Mouse (Mus musculus) left cerebral cortex, postnatal 14 days (tissue): Measurements from ENCODE around the gene Zfp536. TPM values are rescaled to one million over a fixed set of nuclear protein-coding genes. Genes with fewer than 3 reads are reported as not detected.

Experiments
- DNase-seq, 2 experiments: peaks; one replicate each; pipeline ENCODE4 v3.0.0; 2021 to 2022; ENCODE audit warnings: low spot score in 2 of 2, mixed read lengths in 1 of 2
- intact Hi-C: fragments of 180-260 bp; cut with DNase I; formaldehyde crosslinking; loops from one replicate; pipeline ENCODE4 v1.15.1; 2025
- total RNA-seq, 2 experiments: library from RNA; stranded (reverse); gene quantifications; 2 replicates each; pipeline ENCODE4 v1.2.3; 2021

Zfp536 gene
- total RNA-seq, 2 experiments from 2014 or later, result 28.7 to 30.0 TPM

DNA sequence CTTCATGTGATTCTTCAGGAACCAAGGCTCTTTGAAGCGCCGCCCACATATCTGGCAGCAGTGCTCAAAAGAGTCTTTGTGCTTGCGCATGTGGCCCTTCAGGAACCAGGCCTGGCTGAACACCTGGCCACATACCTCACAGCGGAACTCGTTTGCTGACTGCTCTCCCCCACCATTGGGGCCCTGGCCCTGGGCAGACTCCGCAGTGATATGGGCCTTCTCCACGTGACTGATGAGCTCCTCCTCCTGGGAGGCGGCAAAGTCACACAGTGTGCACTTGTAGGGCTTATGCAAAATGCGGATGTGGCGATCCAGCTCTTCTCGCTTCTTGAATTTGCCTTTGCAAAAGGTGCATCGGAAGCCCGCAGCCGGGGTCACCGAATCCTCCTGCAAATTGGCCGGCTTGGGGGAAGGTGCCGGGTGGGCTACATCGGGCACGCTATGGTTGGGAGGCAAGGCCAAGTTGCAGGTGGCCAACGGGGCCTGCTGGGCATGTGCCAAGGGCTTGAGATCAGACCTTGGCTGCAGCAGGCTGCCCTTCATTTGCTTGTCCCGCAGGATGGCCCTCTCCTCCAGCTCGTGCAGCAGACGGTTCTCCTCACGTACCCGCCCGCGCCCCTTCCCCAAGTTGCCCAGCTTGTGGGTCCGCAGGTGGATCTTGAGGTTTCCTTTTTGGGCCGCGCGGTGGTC lies 204.5 kb downstream of the Zfp536 start:
- intact Hi-C loops, result no loop called here
- no peak for DNase-seq

- intact Hi-C loops, result no loop called here
- no peak for DNase-seq
Observed at GRCm38 (mm10) chr7:37568041-37568440, 205.4 kb downstream of the Zfp536 start.

DNA sequence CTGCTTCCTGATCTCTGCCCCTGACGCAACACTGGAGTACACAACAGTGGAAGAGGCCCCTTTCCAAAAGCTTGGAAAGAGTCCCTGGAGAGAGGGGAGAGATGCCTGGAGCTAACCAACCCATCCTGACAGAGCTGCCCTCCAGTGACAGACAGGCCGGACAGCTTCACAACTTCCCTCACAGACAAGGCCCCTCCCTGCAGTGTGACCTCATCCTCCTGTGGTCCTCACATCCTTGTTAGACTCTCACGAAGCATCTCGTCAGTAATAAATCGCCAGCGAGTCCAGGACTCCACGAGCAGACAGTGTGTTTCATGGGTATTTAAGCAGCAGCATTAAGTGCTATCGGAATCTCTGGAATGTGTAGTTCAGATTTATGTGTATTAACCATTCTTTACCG lies 207.4 kb downstream of the Zfp536 start:
- intact Hi-C loops, result no loop called here
- DNase-seq, result no peak

DNA sequence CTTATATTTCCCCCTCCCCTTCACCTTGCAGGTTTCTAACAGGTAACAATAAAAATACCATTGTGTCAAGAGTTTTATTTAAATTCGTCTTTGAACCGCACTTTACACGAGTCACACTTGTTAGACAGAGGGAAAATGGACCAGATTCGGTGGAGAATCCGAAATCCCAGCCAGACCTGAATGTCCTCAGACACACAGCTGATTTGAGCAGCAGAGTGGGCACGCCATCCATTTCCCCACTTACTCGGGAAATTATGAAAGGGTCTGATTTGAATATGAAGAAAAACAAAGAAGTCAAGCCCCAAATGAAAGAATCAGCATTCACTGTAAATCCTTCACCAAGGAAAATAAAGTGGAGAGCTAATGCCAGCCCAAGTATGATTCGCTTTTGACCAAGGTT lies 208.1 kb downstream of the Zfp536 start:
- DNase-seq, result no peak
- intact Hi-C loops, result no loop called here

DNA sequence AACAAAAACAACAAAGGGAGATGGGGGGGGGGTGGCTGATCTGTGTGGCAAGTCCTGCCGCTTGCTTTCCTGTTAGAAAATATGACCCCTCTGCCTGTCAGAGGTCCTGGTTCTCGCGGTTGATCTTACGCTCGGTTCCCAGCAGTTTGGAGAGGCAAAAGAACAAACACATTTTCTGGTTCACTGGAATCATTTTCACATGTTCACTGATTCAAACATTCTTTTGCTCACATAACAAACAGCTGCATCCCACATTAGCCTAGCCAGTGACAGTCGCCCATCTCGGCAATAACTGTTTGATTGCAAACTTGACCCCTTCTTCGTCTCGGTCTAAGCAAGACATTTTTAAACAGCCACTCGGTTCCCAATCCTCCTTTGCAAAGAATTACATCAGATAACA lies 208.8 kb downstream of the Zfp536 start:
- no peak for DNase-seq
- intact Hi-C loops, result no loop called here

GRCm38 (mm10) chr7:37563831-37564400 lies 209.5 kb downstream of the Zfp536 start:
- intact Hi-C loops, result no loop called here
- no peak for DNase-seq

DNA sequence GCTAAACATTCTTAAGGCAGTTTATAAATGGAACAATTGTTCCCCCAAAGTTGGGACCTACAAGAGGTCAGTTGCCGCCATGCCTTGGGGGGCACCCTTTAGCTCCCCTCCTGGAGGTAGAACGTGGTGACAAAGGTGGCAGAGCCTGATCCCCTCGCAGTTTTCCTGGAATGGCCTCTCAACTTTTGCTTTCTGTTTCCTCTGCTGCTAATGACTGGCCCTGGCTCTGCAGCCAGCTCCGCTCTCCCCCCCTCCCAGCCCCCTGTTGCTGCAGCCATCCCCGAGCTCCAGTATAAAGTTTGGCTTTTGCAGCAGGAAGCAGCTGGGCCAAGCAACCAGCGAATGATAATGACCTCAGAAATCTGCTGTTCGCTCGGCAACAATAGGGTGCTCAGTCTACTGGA lies 210.3 kb downstream of the Zfp536 start:
- intact Hi-C loops, result no loop called here
- DNase-seq, result no peak

DNA sequence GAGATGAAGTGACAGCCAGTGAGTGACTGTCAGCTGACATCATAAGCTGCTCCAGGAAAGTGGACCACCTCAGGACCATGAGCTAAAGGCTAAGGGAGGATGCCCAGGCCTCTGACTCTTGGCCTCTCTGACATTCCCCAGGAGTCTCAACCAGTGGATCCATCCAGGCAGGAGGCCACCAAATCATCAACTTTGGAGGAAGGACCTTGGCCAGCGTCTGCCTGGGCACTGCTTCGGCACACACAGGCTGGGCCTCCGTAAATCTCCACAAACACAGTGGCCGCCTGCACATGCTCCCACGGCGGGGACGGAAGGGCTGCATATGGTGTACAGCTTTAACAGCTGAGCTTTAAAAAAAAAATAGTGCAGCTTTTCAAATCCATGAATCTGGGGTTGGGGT lies 210.9 kb downstream of the Zfp536 start:
- intact Hi-C loops, result no loop called here
- DNase-seq, result no peak

GRCm38 (mm10) chr7:37560581-37560980 lies 212.9 kb downstream of the Zfp536 start:
- DNase-seq, result no peak
- intact Hi-C loops, result no loop called here

GRCm38 (mm10) chr7:37559851-37560250 lies 213.6 kb downstream of the Zfp536 start:
- intact Hi-C loops, result no loop called here

GRCm38 (mm10) chr7:37559341-37559740 lies 214.1 kb downstream of the Zfp536 start:
- no peak for DNase-seq
- intact Hi-C loops, result no loop called here

More at GRCm38 (mm10) chr7:37559851-37560250, 213.6 kb downstream of the Zfp536 start:
- no peak for DNase-seq

DNA sequence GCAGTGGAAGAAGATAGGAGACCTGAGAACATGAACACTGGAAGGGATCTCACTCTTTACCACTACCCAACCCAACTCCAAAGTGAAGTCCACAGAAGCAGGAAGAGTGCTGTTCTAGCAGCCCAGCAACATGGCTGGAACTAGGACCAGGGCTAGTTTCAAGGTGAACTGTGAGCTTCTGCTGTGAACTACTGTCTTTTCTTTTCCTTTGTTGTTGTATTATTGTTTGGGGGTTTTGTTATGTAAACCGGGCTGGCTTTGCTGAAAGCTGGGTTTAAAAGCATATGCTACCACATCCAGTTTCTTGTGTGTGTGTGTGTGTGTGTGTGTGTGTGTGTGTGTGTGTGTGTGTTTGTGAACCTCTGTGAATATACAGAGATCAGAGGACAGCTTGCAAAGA lies 216.6 kb downstream of the Zfp536 start:
- intact Hi-C loops, result no loop called here
- no peak for DNase-seq

DNA sequence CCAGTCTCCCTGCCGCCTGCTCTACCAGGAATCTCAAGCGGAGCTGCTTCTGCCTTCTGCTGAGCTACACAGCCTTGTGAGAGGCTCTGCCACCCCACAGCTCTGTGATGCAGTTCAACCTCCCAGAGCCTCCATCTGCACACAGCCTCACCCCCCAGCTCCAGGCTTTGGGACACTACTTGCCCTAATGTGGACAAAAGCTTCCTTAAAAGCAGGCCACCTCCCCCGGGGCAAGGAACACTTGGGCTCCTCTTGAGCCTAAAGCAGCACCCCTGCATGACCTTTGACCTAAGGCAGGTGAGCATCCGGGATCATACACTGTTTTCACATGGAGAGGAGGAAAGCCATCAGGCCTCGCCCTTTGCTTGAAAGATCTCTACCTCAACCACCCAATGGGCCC lies 219.0 kb downstream of the Zfp536 start:
- intact Hi-C loops, result no loop called here
- DNase-seq, result no peak

DNA sequence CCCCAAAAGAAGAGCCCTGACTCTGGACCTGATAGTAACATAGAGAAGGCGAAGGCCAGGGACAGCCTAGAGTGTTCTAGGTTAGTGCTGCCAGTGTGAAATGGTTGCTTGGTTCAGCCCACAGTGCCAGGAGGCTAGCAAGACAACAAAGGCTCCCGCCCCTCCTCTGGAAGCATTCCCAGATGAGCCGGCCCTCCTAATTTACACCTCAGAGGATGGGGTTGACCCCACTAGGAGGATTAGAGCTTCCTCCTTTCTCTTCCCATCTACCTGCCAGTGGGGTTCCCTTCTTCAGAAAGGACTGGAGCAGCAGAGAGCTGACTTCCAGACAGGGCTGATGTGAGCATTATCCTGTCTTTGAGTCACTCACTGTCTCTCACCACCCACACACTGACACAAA lies 219.8 kb downstream of the Zfp536 start:
- no peak for DNase-seq
- intact Hi-C loops, result no loop called here

GRCm38 (mm10) chr7:37552384-37552783 lies 221.1 kb downstream of the Zfp536 start:
- no peak for DNase-seq
- intact Hi-C loops, result no loop called here

DNA sequence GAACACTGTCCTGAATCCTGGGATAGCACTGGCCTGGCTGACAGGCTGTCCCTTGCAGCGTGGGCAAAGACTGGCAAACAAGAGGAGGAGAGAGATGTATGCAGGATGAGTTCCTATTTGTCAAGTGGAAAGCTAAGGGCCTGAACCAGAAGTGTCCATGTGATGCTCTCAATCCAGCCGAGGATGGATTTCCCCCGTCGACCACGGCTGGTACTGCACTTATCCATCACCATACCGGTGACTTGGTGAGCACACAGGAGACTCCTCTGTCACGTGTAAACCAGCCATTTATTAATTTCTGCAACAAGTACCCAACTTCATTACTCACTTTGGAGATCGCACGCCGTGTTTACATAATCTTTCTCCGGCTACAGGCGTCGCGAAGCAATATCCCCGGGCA lies 224.6 kb downstream of the Zfp536 start:
- intact Hi-C loops, result no loop called here
- DNase-seq, result no peak

GRCm38 (mm10) chr7:37544011-37544410 lies 229.4 kb downstream of the Zfp536 start:
- intact Hi-C loops, result no loop called here

DNA sequence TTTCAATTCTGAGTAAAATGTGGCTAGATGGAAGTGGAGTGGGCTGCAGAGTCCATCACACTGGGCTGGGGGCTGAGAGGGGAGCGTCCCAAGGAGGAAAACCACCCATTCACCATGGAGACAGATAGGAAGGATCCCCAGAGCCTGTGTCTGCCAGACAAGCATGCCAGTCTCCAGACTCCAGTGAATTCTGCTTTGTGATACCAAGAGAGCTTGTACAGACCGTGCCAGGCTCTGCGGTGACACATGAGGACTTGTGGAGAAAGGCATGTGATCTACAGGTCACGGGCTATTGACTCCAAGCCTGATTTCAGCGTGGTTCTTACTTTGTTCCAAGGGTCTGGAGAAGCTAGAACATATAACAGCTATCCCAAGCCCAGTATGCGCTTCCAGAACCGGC lies 230.5 kb downstream of the Zfp536 start:
- no peak for DNase-seq
- intact Hi-C loops, result no loop called here

More at GRCm38 (mm10) chr7:37544011-37544410, 229.4 kb downstream of the Zfp536 start:
- no peak for DNase-seq

DNA sequence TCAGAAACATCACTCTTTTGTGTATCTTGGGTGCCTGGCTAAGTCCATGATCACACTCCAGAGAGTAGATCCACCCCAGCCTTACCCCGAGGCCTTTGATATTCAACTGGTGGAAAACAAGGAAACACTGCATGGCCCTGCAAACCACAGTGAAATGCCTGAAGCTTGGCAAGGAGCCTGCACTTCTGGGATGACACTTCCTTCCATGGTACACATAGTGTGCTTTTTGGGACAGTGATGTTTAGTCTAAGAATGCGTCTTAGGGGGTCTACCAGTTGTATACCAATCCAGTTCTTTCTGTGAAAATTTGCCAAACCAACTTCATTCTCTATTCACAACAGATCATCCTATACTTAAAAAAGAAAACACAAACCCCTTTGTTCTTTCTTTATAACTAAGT lies 242.3 kb downstream of the Zfp536 start:
- DNase-seq, result no peak
- intact Hi-C loops, result no loop called here

DNA sequence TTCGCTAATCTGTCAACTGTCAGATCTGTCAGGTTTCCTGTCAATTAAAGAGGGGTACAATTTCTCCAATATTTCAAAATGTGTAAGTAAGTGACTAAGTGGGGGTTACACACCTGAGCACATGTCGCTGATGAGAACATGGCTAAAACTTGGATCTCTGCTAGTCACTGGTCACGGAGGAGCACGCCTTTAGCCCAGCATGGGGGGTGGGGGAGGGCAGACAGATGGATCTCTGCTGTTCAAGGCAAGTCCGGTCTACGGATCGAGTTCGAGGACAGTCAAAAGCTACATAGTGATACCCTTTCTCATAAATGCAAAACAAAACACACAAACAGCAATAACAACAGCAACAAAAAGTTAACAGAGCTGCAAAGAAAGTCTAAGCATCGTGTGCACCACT lies 245.1 kb downstream of the Zfp536 start:
- no peak for DNase-seq
- intact Hi-C loops, result no loop called here

DNA sequence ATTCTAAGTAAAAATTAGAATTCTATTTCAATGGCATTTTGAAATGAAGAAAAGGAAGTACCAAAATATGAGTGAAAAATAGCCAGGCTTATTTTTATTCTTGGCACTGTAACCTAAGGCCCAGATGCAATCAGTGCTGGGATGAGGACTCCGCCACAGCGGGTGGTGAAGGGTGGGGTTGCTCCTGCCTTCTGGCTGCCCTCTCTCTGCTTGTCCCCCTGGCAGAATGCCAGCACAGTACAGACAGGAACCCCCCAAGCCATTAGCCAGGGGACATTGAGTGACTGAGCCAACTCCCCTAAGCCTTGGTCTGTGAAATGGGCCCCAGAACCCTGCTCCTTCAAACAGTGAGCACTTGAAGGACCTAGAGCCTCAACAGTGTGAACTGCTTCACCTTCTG lies 245.6 kb downstream of the Zfp536 start:
- intact Hi-C loops, result no loop called here
- DNase-seq, result no peak

DNA sequence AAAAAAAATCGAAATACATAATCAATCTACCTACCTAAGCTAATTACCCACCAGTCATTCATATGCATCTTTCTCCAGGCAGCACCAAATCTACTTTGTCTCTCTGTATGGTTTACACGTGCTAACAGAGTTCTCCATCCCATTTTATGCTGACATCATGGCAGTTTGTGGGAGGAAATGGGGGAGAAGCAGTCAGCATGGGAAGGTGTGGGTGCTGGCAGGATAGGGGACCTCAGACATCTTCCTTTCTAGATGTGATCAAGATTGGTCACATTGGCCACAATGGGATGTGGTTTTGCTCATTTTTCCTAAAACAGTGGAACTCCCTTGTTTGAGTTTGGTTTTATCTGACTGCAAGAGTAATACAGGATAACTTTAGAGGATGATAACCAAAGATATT lies 252.0 kb downstream of the Zfp536 start:
- intact Hi-C loops, result no loop called here
- DNase-seq, result no peak
